Mouse (Mus musculus): ENCODE measurements around the gene Mrps14. TPM values are rescaled to one million over a fixed set of nuclear protein-coding genes. Genes with fewer than 3 reads are reported as not detected.

Gene Mrps14
- total and polyA plus RNA-seq, 2 experiments from 2014 or later = 28.1 to 221 TPM

- no peaks in the 10 kb centered on the region for H3K9me3 ChIP-seq (replicated peaks; ENCODE audit: control insufficient read depth, low read length)
- H3K4me2 ChIP-seq (ENCODE audit: low read depth, low read length) = no peak overlapping the region
- H3K9ac ChIP-seq (replicated peaks; ENCODE audit: low read depth, low read length) = no peak overlapping the region
- DNase-seq (ENCODE audit: low spot score) (no peak), ATAC-seq (ENCODE audit: insufficient read depth, low read depth) (no peak)
- H3K4me1 ChIP-seq (ENCODE audit: control insufficient read depth, insufficient read depth) = 0 out of 2 replicates have a peak, but pooled peaks cover 7% of the 10 kb centered on the region
- 0 out of 2 replicates have a peak overlapping the region, but pooled peaks have one; percentile 3 for H3K27ac ChIP-seq (ENCODE audit: low read depth)
- H3K36me3 ChIP-seq (replicated peaks; ENCODE audit: control insufficient read depth, insufficient read depth, low read length) = no peaks in the 10 kb centered on the region; the same call in 1 of the 2 replicates
- 14% methylated on average over 4 of the region's 4 CpGs for WGBS
- TF ChIP-seq CTCF (IDR thresholded peaks at IDR 0.05; ENCODE audit: low read depth) (no peak), EP300 (IDR thresholded peaks at IDR 0.05; ENCODE audit: low read depth) (no peak)
- no peak overlapping the region for H3K4me3 ChIP-seq (ENCODE audit: low read depth, low read length)
- no peaks in the 10 kb centered on the region for H3K27me3 ChIP-seq (ENCODE audit: control insufficient read depth, insufficient read depth, low read length)
Observed at GRCm38 (mm10) chr1:160250782-160251181, 55.8 kb downstream of the Mrps14 start.

- Histone ChIP-seq H3K27me3 (ENCODE audit: control insufficient read depth, insufficient read depth, low read length) (no peaks in the 10 kb centered on the region), H3K27ac (ENCODE audit: low read depth) (peak overlapping the region; percentile 34; the same call in 1 of the 2 replicates), H3K36me3 (replicated peaks; ENCODE audit: control insufficient read depth, insufficient read depth, low read length) (no peaks in the 10 kb centered on the region; the same call in 1 of the 2 replicates), H3K9me3 (replicated peaks; ENCODE audit: control insufficient read depth, low read length) (no peaks in the 10 kb centered on the region), H3K9ac (replicated peaks; ENCODE audit: low read depth, low read length) (no peak overlapping the region), H3K4me2 (ENCODE audit: low read depth, low read length) (no peak overlapping the region), H3K4me1 (ENCODE audit: control insufficient read depth, insufficient read depth) (0 out of 2 replicates have a peak, but pooled peaks cover 7% of the 10 kb centered on the region), H3K4me3 (ENCODE audit: low read depth, low read length) (no peak overlapping the region)
- ATAC-seq (ENCODE audit: insufficient read depth, low read depth) = no peak
- DNase-seq (ENCODE audit: low spot score) = no peak
- WGBS = 62% methylated on average over 5 of the region's 5 CpGs
- TF ChIP-seq CTCF (IDR thresholded peaks at IDR 0.05; ENCODE audit: low read depth) (no peak), EP300 (IDR thresholded peaks at IDR 0.05; ENCODE audit: low read depth) (no peak)
Observed at GRCm38 (mm10) chr1:160251388-160252007, 56.5 kb downstream of the Mrps14 start.

Other genes with a start within 250 kb of the Mrps14 start
- 18.6 and 21.8 TPM in 2 replicates for gene 4930523C07Rik, start 150.8 kb upstream of the Mrps14 start, total RNA-seq (2014; rRNA removed; ENCODE audit: low replicate concordance)
- gene 4930523C07Rik, start 150.8 kb upstream of the Mrps14 start, polyA plus RNA-seq (2015; fragmentation: Nextera tagmentation; extraction: Ambion mirVana) = 17.8 and 21.0 TPM in 2 replicates
- gene Tnn, start 41.6 kb upstream of the Mrps14 start, total RNA-seq (2014; rRNA removed; ENCODE audit: low replicate concordance) = 0.08 and 0.31 TPM in 2 replicates
- gene Tnn, start 41.6 kb upstream of the Mrps14 start, polyA plus RNA-seq (2015; fragmentation: Nextera tagmentation; extraction: Ambion mirVana) = 0.04 TPM in 2 replicates
- gene Cacybp, start 17.7 kb downstream of the Mrps14 start, total RNA-seq (2014; rRNA removed; ENCODE audit: low replicate concordance) = 33.7 and 38.2 TPM in 2 replicates
- 124 and 131 TPM in 2 replicates for gene Cacybp, start 17.7 kb downstream of the Mrps14 start, polyA plus RNA-seq (2015; fragmentation: Nextera tagmentation; extraction: Ambion mirVana)